Mouse (Mus musculus): ENCODE data around the gene Gfer.
"Not testable (repeated sequence)": the region's sequence is repeated elsewhere in the genome, so short reads cannot be mapped to it uniquely, and the experiment has no call there.

The Gfer gene

DNA sequence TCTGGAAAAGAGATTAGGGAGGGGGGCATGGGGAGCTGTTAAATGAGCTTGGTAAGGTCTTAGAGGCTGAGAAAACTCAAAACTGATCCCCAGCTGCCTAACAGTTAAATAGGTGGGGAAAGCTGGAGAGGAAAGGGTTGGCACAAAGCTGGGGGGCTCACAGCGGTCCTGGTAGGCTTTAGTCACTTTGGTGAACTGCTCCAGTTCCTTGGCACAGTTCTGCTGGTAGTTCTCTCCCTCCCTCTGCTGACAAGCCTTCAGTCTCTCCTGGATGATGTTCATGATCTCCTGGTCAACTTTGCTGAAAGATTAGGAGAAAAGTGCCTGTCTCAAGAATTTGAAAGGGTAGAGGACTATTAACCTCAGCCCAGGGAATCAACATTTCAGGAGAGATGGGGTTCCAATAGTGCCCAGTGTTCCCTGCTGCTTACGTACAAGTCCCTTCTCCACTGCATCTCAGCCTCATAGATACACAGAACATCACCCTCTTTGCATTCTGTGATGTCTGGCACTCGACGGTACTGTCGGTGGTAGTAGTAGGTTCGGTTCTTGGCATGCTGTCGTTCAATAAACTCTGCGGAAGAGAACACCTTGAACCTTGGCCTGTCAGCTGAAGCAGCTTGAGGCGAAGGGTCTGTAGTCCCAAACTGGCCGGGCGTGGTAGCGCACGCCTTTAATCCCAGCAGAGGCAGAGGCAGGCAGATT, 26.4 kb upstream of the Gfer start:
- peak; percentile 37 for DNase-seq (ENCODE audit: low spot score)

DNA sequence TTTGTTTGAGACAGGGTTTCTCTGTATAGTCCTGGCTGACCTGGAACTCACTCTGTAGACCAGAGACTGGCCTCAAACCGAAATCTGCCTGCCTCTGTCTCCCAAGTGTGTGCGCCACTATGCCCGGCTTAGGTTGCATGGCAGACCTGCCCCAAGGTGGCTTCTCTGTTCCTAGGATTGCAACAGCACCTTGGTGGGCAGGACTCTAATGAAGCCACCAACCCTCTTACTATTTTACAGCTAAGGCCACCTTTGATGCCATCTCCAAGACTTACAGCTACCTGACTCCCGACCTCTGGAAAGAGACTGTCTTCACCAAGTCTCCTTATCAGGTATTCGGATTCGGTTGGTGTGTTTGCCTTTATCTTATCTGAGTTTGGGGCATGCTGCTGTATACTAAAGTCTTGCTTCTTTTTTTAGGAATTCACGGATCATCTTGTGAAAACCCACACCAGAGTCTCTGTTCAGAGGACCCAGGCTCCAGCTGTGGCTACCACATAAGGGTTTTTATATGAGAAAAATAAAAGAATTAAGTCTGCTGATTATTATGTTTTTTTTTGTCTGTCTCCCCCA, 25.5 kb upstream of the Gfer start:
- peak; percentile 43 for DNase-seq (ENCODE audit: low spot score)

- DNase-seq (ENCODE audit: low spot score), result peak; percentile 50
Observed at GRCm38 (mm10) chr17:24720616-24721015, 24.7 kb upstream of the Gfer start.

DNA sequence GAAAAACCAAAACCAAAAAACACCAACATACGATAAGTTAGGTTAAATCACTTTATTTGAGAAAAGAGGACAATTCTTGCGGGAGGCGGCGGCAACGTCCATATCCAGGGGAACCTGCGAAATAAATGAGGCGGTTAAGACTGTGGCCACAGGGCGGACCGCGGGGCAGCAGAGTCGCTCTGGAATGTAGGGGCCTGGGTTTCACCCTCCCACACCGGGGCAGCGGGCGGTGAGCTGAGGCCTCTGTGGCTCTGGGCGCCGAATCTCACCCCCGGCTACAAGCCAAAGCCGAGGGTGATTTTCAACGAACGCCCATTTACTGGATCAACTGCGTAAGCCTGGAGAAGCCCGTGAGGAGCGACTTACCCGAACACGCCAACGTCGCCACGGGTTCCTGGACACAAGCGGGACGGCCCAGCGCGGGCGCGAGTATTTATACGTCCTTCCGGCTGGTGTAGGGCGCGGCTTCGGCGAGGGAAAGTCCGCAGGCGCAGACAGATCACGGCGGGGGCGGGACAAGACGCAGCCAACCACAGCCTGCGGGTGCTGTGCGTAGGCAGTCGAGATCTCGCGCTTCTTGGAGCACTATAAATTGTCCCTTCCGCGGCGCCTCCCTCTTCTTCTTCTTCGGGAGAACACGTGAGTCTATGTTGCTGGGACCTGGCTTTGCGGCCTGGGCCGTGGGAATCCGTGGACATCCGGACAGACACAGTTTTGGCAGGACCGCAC, 23.7 kb upstream of the Gfer start:
- peak; percentile 99 for DNase-seq (ENCODE audit: low spot score)

DNA sequence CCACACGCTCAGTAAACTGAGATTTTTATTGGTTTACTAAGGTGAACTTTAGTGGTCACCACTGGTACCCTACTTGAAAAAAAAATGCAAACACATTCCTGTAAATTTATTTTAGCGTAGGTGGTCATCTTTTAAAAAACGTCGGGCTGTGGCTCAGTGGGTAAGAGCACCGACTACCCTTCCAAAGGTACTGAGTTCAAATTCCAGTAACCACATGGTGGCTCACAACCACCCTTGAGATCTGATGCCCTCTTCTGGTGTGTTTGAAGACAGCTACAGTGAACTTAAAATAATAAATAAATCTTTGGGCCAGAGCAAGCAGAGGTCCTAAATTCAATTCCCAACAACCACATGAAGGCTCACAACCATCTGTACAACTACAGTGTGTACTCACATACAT, 23.0 kb upstream of the Gfer start:
- DNase-seq (ENCODE audit: low spot score), result not testable (repeated sequence)

DNA sequence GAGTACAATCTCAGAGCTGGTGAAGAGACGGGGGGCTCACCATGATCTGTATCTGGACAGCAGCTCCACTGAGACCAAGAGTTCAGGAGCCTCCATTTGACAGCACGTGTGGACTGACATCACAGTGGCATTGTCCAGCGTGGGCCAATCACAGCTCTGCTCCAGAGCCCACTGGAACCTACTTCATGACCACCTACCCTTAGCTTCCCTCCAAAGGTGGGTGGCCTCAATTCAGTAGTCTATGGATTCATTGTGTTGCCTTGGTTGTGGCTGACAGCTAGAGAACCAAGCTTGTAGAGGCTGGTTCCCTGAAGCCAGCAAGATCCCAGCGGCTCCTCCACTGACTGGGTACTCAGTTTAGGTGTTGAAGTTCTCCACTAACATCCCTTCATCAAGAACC, 22.0 kb upstream of the Gfer start, which contains the start of the genes Rnf151 and Rps2:
TSS of gene Rnf151 (minus strand) at position 121 of the 400 bp plus-strand sequence.
TSS of gene Rps2 (plus strand) at position 174 of the 400 bp plus-strand sequence.
- DNase-seq (ENCODE audit: low spot score), result no peak

DNA sequence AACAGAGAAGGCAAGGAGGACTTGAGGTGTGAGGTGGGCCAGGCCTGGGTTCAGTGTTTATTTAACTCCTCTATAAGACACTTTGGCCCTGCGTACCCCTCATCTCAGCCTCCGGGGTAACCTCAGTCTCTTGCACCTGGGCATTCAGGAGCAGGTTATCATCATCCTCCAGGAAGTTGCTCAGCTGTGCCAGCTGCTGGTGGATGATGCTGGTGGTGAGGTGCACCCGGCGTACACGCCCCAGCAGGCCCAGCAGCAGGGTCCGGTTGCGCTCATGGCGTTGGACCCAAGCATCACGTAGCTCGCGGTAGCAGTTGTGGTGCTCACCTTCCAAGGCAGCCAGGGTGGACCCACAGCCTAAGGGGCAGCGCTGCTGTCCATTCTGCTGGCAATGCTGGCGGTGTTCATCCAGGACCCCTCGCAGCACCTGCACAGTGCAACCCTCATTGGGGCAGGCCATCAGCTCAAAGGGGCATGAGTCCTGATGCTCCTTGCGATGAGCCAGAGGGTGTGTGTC, 20.3 kb upstream of the Gfer start:
- no peak for DNase-seq (ENCODE audit: low spot score)

DNA sequence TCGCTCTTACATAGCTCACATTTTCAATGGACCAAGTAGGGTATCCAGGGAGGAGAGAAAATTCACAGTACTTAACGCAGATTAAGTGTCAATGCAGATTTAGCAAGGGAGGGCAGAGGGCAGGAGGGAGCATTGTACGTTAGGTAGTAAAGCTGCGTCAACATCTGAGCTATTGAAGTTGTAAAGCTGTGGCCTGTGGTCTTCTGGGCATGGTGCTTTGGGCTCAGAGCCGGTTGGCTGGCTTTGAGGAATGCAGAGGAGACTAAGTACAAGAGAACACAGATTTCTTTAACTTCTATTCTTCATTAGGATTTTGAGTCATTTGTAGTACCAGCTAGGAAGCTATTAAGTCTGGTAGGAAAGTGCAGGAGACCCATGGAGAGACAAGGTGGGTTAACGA, 19.6 kb upstream of the Gfer start:
- DNase-seq (ENCODE audit: low spot score), result no peak

GRCm38 (mm10) chr17:24708646-24709045, 12.7 kb upstream of the Gfer start:
- DNase-seq (ENCODE audit: low spot score), result peak; percentile 62

DNA sequence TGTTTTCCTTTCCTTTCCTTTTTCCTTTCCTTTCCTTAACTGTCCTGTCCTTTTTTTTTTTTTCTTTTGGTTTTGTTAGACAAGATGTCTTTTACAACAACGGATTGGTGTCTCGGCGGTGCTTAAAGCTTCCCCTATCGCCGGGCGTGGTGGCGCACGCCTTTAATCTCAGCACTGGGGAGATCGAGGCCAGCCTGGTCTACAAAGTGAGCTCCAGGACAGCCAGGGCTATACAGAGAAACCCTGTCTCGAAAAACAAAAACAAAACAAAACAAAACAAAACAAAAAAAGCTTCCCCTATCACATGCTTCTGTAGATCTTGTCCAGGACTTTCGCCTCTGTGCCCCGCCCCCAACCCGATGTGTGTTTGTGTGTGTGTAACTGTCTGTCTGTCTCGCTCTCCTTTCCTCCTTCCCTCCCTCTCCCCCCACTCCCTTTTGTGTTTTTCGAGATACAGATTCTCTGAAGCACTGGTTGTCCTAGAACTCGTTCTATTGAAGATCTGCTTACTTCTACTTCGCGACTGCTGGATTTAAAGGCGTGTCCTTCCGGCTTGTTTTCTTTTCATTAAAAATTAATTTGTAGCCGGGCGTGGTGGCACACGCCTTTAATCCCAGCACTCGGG, 12.0 kb upstream of the Gfer start:
- DNase-seq (ENCODE audit: low spot score), result peak; percentile 50

DNA sequence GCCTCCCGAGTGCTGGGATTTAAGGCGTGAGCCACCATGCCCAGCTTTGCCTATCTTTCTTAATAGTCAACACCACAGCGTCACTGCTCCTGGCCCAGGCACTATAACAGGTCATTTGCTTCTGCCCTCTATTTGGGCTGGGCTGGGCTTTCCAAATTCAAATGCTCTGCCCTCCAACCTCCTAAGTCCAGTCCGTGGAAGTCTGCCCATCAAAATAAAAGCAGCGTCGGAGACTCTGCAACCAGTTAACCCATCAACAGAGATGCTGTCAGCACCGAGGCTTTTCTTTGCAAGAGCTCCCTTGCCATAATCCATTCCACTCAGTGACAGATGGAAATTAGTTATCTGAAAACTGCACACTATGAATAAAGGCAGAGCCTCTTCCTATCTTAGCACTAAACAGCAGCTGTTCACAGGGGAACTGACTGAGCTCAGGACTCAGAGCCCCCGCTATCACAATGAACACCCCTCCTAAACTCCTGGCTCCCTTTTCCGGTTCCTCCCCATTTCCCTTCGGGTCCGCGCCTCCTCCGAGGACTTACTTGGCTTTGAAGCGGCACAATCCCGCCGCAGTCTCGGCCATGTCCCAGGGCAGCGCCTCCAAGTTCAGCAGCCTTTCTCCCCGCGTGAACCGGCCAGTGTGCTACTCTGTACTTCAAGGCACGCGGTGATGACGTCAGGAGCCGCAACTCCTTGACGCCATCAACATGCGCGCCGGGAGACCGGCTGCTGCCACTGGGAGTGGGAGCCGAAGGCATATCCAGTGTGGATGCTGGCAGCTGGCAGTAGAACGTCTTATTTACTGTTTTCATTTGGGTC, 11.2 kb upstream of the Gfer start, which contains the start of gene Tbl3:
TSS of gene Tbl3 (minus strand) at position 679 of the 819 bp plus-strand sequence.
- peak; percentile 96 for DNase-seq (ENCODE audit: low spot score)

GRCm38 (mm10) chr17:24705821-24706220, 9.9 kb upstream of the Gfer start:
- DNase-seq (ENCODE audit: low spot score), result no peak

GRCm38 (mm10) chr17:24701251-24701650, 5.3 kb upstream of the Gfer start:
- no peak for DNase-seq (ENCODE audit: low spot score)

DNA sequence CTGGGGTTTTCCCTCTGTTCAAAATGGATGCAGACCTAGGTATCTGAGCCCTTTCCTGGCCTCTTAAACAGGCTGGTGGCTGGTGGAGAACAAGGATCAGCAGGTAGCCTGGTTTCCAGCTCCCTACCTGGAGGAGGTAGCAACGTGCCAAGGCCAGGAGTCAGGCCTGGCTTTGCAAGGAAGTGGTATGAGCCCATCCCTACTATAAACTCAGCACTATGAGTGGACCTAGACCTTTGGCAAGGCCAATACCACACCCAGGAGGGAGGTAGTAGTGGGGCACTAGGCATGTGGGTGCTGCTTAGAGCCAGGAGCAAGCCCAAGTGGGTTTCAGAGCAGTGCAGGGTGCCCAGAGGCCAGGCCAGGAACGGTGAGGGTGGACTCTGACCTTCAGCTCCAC, 3.5 kb upstream of the Gfer start:
- DNase-seq (ENCODE audit: low spot score), result no peak

GRCm38 (mm10) chr17:24698715-24699114, 2.8 kb upstream of the Gfer start:
- no peak for DNase-seq (ENCODE audit: low spot score)

GRCm38 (mm10) chr17:24697985-24698384, 2.0 kb upstream of the Gfer start:
- DNase-seq (ENCODE audit: low spot score), result no peak

GRCm38 (mm10) chr17:24695326-24696010, 488 bp downstream of the Gfer start:
- no peak for DNase-seq (ENCODE audit: low spot score)

- peak; percentile 42 for DNase-seq (ENCODE audit: low spot score)
Observed at GRCm38 (mm10) chr17:24692385-24692784, 3.6 kb downstream of the Gfer start.

DNA sequence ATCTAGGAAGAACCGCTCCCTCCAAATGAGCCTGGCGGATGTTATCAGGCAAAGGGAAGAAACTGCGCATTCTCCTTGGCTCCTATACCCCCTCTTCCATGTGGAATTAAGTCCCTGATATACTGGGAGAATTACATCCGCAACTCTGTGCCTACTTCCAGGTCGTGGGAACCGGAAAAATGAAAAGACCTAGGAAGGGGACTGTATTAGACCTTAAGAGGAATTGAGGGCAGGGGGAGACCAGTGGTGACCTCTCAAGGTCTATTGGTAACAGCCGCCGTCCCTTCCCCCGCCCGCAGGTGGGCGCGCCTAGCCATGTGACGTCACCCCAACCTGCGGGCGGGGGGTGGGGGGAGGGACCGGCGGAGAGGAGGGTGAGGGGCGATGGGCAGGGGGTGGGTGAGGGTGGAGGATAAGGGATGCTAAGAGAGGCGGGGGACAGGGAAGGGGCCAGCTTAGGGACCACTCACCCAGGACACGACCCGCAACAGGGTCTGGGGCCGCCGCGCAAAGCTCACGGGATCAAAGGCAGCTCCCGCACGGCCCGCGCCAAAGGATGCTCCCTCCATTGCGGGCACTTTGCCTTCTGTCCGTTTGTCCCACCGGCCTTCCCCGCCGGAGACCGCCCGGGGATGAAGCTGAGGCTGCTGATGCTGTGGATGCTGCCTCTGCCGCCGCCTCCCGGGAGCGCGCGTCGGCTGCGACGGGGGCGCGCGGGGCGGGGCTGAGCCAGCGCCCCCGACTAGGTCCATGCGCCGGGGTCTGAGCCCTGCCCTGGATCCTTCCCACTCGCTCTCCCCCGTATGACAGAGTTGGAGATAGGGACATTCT, 6.5 kb downstream of the Gfer start, which contains the start of gene Syngr3:
TSS of gene Syngr3 (minus strand) at position 705 of the 831 bp plus-strand sequence.
- DNase-seq (ENCODE audit: low spot score), result peak; percentile 47

DNA sequence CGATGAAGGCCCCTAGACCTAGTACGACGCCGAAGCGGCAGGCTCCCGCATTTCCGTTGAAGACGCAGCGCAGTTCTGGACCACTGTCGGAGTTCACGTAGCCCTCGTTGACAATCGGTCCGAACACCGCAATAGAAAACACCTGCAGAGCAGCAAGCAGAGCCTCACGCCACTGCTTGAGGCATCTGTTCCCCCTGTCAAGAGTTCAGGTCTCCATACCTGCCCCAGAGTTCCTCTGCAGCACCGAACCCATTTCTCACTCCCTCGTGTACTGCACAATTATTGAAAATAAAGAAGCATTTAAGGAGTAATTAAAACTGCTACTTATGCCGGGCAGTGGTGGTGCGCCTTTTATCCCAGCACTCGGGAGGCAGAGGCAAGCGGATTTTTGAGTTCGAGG, 8.4 kb downstream of the Gfer start:
- DNase-seq (ENCODE audit: low spot score), result no peak
